Mouse (Mus musculus) heart, embryonic 16.5 days (tissue): ENCODE measurements around the gene Nkx2-3. TPM values are rescaled to one million over a fixed set of nuclear protein-coding genes. Genes with fewer than 3 reads are reported as not detected.

Experiments used
- ATAC-seq: fragments of 200-750 bp; cut with Nextera tagmentation; replicated peaks from 2 replicates; pipeline ENCODE4 v1.8.0; 2017; ENCODE audit warnings: moderate number of reproducible peaks; ENCODE audit not compliant: insufficient read depth, low FRiP score; ENCODE audit errors: extremely low read depth
- H3K27ac ChIP-seq: fragments of 300-500 bp; sonication (generic); 2 replicates; pipeline ENCODE4 v1.5.1; 2014; ENCODE audit warnings: mild to moderate bottlenecking, low read length, control low read depth, moderate library complexity
- H3K27me3 ChIP-seq: fragments of 300-500 bp; sonication (generic); 2 replicates; pipeline ENCODE4 v1.6.1; 2014; ENCODE audit warnings: low read length, mixed read lengths; ENCODE audit not compliant: control insufficient read depth, insufficient read depth
- H3K36me3 ChIP-seq: fragments of 300-500 bp; sonication (generic); 2 replicates; pipeline ENCODE4 v1.6.1; 2014; ENCODE audit not compliant: control insufficient read depth, insufficient read depth
- H3K4me1 ChIP-seq: fragments of 300-500 bp; sonication (generic); 2 replicates; pipeline ENCODE4 v1.6.1; 2014; ENCODE audit warnings: low read length, mixed read lengths; ENCODE audit not compliant: control insufficient read depth, insufficient read depth
- H3K4me2 ChIP-seq: fragments of 300-500 bp; sonication (generic); 2 replicates; pipeline ENCODE4 v1.6.1; 2014; ENCODE audit warnings: low read depth, mild to moderate bottlenecking, control low read depth, low read length
- H3K4me3 ChIP-seq: fragments of 300-500 bp; sonication (generic); 2 replicates; pipeline ENCODE4 v1.5.1; 2014; ENCODE audit warnings: mild to moderate bottlenecking, control low read depth, low read length
- H3K9ac ChIP-seq: fragments of 300-500 bp; sonication (generic); 2 replicates; pipeline ENCODE4 v1.6.1; 2014; ENCODE audit warnings: low read length, control low read depth
- H3K9me3 ChIP-seq: fragments of 300-500 bp; sonication (generic); replicated peaks from 2 replicates; pipeline ENCODE4 v1.6.1; 2016; ENCODE audit warnings: low read length; ENCODE audit not compliant: control insufficient read depth
- WGBS: fragments of 180-500 bp; shearing (Covaris S2); extraction: QIAGEN DNeasy Blood & Tissue Kit; methylation state at CpG from one replicate; pipeline ENCODE4 v1.1.7; 2014; 5-methylcytosine and 5-hydroxymethylcytosine counted together
- microRNA-seq: library from miRNA; unstranded; fragments of <30 nt; microRNA quantifications from one replicate; pipeline ENCODE4, GENCODE M21; 2017
- polyA plus RNA-seq: library from polyadenylated mRNA; unstranded; fragments of >200 nt; fragmentation: Nextera tagmentation; extraction: Ambion mirVana; gene quantifications from 2 replicates; pipeline ENCODE4 v1.2.1, GENCODE M21; 2015

The Nkx2-3 gene
- polyA plus RNA-seq, 1 experiment from 2014 or later = not detected

GRCm38 (mm10) chr19:43655735-43656492, 43.8 kb downstream of the Nkx2-3 start:
- H3K36me3 ChIP-seq = no peaks in the 10 kb centered on the region
- no peak overlapping the region for H3K9ac ChIP-seq
- no peak overlapping the region for H3K4me3 ChIP-seq
- peaks cover 14% of the 10 kb centered on the region for H3K27me3 ChIP-seq
- H3K27ac ChIP-seq = no peak overlapping the region
- no peak overlapping the region for H3K4me2 ChIP-seq
- no peaks in the 10 kb centered on the region for H3K9me3 ChIP-seq
- WGBS = 40% methylated on average over 11 of the region's 11 CpGs
- H3K4me1 ChIP-seq = no peaks in the 10 kb centered on the region
- ATAC-seq = no peak

GRCm38 (mm10) chr19:43659632-43660031, 47.5 kb downstream of the Nkx2-3 start:
- Histone ChIP-seq H3K4me1 (no peaks in the 10 kb centered on the region), H3K27me3 (no peaks in the 10 kb centered on the region), H3K4me2 (no peak overlapping the region), H3K27ac (no peak overlapping the region), H3K9ac (no peak overlapping the region), H3K4me3 (no peak overlapping the region), H3K9me3 (no peaks in the 10 kb centered on the region), H3K36me3 (peaks cover 9% of the 10 kb centered on the region)
- 71% methylated on average over 6 of the region's 6 CpGs for WGBS
- ATAC-seq = no peak

- no peak overlapping the region for H3K4me3 ChIP-seq
- no peak for ATAC-seq
- peaks cover 10% of the 10 kb centered on the region for H3K36me3 ChIP-seq
- WGBS = 75% methylated on average over 9 of the region's 9 CpGs
- no peak overlapping the region for H3K4me2 ChIP-seq
- H3K27ac ChIP-seq = no peak overlapping the region
- H3K4me1 ChIP-seq = no peaks in the 10 kb centered on the region
- H3K9me3 ChIP-seq = no peaks in the 10 kb centered on the region
- no peak overlapping the region for H3K9ac ChIP-seq
- no peaks in the 10 kb centered on the region for H3K27me3 ChIP-seq
These were observed 48.6 kb downstream of the Nkx2-3 start for GRCm38 (mm10) chr19:43660774-43661173.

- H3K9ac ChIP-seq = no peak overlapping the region
- H3K27me3 ChIP-seq = no peaks in the 10 kb centered on the region
- peaks cover 10% of the 10 kb centered on the region for H3K36me3 ChIP-seq
- H3K4me2 ChIP-seq = no peak overlapping the region
- H3K9me3 ChIP-seq = no peaks in the 10 kb centered on the region
- H3K4me3 ChIP-seq = no peak overlapping the region
- no peak overlapping the region for H3K27ac ChIP-seq
- WGBS = 47% methylated on average over 19 of the region's 19 CpGs
- 0 out of 2 replicates have a peak, but pooled peaks have one; percentile 25 for ATAC-seq
- H3K4me1 ChIP-seq = no peaks in the 10 kb centered on the region
These were observed 50.2 kb downstream of the Nkx2-3 start for GRCm38 (mm10) chr19:43662176-43662967.

GRCm38 (mm10) chr19:43663471-43663870, 51.3 kb downstream of the Nkx2-3 start:
- ATAC-seq = no peak
- H3K36me3 ChIP-seq = peaks cover 10% of the 10 kb centered on the region
- H3K4me1 ChIP-seq = no peaks in the 10 kb centered on the region
- no peak overlapping the region for H3K4me3 ChIP-seq
- H3K9ac ChIP-seq = no peak overlapping the region
- no peaks in the 10 kb centered on the region for H3K9me3 ChIP-seq
- 78% methylated on average over 8 of the region's 8 CpGs for WGBS
- H3K27ac ChIP-seq = no peak overlapping the region
- no peaks in the 10 kb centered on the region for H3K27me3 ChIP-seq
- H3K4me2 ChIP-seq = no peak overlapping the region

Small RNA genes lying within 50 kb of the gene (microRNA-seq; reads per million reads assigned to microRNA genes)
- not detected for gene Gm22646

Other genes with a start within 250 kb of the Nkx2-3 start
- gene Hpse2, start 224.0 kb upstream of the Nkx2-3 start, polyA plus RNA-seq = 0.96 and 0.99 TPM in 2 replicates
- 0.07 and 0.08 TPM in 2 replicates for gene Cnnm1, start 171.9 kb upstream of the Nkx2-3 start, polyA plus RNA-seq
- gene Got1, start 87.7 kb upstream of the Nkx2-3 start, polyA plus RNA-seq = 271 and 274 TPM in 2 replicates
- gene Slc25a28, start 62.6 kb downstream of the Nkx2-3 start, polyA plus RNA-seq = 9.5 and 10.9 TPM in 2 replicates
- gene Entpd7, start 77.3 kb downstream of the Nkx2-3 start, polyA plus RNA-seq = 5.1 TPM in 2 replicates
- gene Cutc, start 140.7 kb downstream of the Nkx2-3 start, polyA plus RNA-seq = 10.6 and 11.4 TPM in 2 replicates
- gene Cox15, start 140.7 kb downstream of the Nkx2-3 start, polyA plus RNA-seq = 12.9 and 13.8 TPM in 2 replicates
- gene Abcc2, start 169.9 kb downstream of the Nkx2-3 start, polyA plus RNA-seq = 0.11 TPM in 1 of 2 replicates, not detected in the other